Mouse (Mus musculus) spleen, adult 18-20 months (tissue): ENCODE data around the gene Kbtbd2.

ENCODE experiments used
- DNase-seq, 2 experiments: peaks; one replicate each; pipeline ENCODE4 v3.0.0; 2022; ENCODE audit warnings: mixed read lengths in 2 of 2

The Kbtbd2 gene

DNA sequence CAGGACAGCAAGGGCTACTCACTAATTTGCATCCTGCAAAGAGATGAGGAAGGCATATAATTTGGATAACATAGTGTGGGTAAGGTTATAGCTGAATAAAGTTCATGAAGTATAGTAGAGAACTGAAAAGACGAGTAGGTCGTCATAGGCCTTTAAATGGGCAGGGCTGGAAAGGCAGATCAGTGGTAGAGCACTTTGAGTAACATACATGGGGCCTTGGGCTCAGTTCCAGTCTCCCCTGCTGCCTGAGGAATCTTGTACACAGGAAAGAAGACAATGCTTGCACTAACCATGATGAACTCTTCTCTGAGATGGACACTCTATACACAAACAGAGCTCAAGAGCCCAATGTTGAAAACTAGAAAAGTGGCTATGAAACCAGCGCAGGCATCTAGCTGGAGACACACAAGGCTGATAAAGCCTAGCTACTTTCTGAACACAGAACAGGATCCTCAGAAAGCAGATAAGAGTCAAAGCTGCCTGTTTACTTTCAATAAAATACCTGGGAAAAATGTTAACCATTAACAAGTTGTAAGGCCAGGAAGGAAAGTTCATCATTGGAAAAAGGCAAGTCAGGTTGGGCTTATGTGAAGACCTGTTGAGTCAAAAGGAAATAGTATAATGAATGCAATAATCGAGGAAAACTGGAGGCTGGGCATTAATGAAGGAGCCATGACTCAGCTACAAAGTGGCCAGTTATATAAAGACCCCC lies 13.9 kb downstream of the Kbtbd2 start:
- no peak for DNase-seq

GRCm38 (mm10) chr6:56779636-56780035 lies 18.0 kb downstream of the Kbtbd2 start:
- no peak for DNase-seq

- no peak for DNase-seq
Measured at GRCm38 (mm10) chr6:56775816-56776215, 21.8 kb downstream of the Kbtbd2 start.

DNA sequence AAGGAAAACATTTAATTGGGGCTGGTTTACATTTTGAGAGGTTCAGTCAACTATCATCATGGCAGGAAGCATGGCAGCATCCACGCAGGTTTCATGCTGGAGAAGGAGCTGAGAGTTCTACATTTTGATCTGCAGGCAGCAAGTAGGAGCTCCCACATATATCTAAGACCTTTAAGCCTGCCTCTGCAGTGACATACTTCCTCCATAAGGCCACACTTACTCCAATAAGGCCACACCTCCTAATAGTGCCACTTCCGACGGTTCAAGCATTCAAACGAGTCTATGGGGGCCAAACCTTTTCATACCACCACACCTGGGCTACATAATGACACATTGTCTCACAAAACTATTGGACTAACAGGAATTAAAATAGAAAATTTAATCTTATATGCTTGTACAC lies 31.9 kb downstream of the Kbtbd2 start:
- DNase-seq: no peak

DNA sequence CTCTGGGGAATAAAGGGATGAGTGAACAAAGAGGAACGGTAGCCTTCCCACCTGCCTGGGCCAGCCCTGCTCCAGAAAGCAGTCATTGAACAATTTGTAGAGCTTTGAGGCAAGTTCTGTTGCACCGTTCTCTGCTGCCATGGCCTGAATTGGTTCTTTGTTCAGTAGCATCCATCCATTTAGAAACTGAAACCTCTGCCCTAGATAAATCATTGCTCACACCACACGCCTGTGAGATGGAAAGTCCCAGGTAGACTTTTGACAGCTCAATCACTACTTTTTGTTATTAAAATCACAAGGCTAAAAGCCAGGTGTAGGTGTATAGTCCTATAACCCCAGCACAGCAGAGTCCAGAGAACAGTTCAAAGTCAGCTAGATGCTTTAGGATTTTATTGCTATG lies 32.3 kb downstream of the Kbtbd2 start:
- DNase-seq: no peak

GRCm38 (mm10) chr6:56759324-56759723 lies 38.3 kb downstream of the Kbtbd2 start:
- no peak for DNase-seq

DNA sequence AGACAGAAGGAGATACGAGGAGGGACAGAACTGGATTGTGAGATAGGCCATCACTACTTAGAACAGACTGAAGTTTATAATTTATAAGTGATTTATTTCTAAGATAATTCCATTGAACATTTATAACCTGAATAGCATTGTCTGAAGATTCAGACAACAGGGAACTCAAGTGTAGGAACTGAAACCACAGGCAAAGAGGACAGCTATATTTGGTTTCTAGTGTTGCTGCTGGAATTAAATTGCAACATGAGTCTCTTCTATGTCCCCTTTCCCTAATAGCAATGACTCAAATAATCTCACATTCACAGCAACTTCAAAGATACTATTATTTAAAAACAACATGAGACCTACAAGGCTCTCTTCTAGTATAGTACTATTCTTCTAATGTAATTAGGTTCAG lies 41.5 kb downstream of the Kbtbd2 start:
- DNase-seq: no peak

DNA sequence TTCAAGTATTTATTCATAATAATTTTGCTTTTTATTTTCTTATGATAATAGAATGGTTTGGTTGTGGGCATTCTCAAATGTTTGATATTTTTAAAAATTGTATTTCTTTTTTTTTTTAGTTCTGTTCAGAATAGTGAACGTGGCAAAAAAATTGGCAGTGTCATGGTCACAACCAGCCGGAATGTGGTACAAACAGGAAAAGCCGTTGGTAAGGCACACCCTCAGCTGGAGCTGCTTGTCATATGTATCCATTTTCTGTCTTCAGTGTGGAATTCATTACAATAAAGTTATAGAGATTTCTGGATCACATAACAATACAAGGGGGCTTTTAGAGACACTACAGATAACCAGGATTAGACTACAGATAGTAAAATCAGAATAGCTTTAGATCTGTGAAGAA lies 43.9 kb downstream of the Kbtbd2 start:
- DNase-seq: no peak

GRCm38 (mm10) chr6:56745950-56746543 lies 51.6 kb downstream of the Kbtbd2 start:
- no peak for DNase-seq

- no peak for DNase-seq
Measured at GRCm38 (mm10) chr6:56732545-56732944, 65.1 kb downstream of the Kbtbd2 start.
